Mouse (Mus musculus) mouse trophoblast stem cell (cell line): Measurements from ENCODE around the gene Piezo1.

Experiments used
- in situ Hi-C, 2 experiments: fragments of 300-500 bp; cut with MseI, MboI; formaldehyde crosslinking; loops; 2 replicates in 1 of 2; 3 replicates in 1 of 2; pipeline ENCODE4 v1.15.1; 2025

The Piezo1 gene

DNA sequence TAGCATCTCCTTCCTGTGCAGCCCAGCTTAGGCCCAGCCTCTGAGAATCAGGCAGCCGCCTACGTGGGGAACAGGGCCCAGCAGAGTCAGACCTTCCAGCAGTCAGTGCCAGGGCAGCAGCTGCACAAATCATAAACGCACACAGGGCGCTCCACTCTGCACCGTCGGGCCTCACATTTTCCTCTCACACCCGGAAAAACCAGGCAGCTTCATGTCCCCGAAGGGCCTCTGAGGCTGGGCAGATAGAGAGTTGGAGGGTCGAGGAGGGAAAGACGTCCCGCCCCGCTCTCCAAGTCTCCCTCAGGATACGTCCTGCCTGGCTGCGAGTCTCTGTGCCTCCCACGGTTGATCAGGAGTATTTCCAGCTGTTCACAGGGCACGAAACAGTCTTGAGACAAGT, 39.6 kb downstream of the Piezo1 start:
- in situ Hi-C loops, result loop anchor here in 1 of 2 experiments (5.0 kb wide), 1 partner anchor 36 kb away; no protein-coding TSS in a partner anchor

DNA sequence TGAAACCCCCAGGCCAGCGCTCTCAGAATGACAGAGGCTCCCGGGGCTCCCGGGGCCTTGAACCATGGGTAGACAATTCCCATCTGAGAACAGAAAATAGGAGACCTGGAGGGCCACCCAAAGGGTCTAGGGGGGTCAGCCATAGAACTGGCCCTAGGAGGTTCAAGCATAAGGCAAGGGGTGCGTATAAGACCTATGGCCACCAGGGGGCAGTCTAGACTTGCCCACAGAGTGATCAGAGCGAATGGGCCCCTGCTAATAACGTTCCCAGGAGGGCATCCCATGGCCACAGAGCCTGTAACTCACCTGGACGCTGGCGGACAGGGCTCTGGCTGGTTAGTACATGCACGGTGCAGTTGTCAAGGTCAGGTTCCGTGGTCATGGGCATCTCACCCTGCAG, 50.3 kb downstream of the Piezo1 start:
- in situ Hi-C loops, result loop anchor here in 1 of 2 experiments (5.0 kb wide), 1 partner anchor 56 kb away; no protein-coding TSS in a partner anchor

DNA sequence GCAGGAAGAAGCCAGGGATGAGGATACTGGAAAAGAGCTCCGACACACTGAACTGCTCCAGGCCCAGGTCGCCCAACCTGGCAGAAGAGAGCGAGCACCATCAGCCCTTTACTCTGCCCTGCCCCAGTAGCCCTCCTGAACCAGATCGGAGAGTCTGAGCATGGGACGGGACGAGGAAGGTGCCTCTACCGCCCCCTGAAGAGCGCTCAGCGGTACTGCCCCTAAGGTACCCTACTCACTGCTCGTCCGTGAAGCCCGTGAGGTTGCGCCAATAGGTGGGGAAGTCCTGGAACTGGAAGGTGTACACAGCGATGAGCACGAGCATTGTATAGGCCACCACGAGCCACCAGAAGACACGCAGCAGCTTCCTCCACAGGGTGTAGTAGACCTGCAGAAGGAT, 53.2 kb downstream of the Piezo1 start:
- in situ Hi-C loops, result no loop called here

DNA sequence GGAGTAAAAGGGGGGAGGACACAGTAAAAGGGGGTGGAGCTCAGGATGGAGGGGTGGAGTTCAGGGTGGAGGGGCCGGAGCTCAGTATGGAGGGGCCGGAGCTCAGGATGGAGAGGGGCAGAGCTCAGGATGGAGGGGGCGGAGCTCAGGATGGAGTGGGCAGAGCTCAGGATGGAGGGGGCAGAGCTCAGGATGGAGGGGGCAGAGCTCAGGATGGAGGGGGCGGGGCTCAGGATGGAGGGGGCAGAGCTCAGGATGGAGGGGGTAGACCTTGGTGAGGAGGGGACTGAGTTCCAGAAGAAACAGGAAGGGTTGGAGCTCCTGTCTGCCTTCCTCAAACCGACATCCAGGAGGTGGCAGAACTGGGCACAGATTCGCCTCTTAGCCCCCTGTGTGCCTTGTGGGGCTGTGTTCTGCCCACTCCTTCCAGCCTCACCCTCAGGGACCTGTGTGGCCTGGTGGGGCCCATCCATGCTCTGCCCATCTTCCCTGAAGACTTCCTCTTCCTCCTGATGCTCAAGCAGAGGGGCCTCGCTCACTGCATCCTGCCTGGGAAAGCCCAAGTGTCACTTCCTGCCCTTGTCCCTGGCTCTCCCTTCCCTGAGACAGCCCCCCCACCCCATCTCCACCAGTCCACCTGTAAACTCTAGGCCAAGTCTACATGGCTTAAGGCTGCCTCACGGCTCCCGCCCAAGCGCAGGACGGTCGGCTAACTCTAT, 54.0 kb downstream of the Piezo1 start:
- in situ Hi-C loops, result no loop called here

DNA sequence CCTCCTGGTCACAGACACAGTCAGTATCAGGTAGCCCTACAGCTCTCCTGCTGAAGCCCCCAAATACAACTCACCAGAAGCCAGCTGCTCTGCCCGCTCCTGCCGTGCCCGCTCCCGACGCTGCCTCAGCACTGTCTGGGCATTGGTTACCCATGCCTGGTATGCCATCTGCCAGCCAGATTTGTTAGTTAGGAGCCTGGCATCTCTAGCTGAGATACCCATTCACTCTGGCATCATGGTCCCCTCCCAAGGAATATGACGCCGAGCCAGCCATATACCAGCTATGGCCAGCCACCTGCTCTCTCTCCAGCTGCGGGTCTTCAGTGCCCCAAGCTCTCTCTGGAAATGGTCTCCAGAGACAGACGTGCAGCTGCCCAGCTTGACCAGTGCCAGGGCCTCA, 62.7 kb downstream of the Piezo1 start:
- in situ Hi-C loops, result no loop called here

DNA sequence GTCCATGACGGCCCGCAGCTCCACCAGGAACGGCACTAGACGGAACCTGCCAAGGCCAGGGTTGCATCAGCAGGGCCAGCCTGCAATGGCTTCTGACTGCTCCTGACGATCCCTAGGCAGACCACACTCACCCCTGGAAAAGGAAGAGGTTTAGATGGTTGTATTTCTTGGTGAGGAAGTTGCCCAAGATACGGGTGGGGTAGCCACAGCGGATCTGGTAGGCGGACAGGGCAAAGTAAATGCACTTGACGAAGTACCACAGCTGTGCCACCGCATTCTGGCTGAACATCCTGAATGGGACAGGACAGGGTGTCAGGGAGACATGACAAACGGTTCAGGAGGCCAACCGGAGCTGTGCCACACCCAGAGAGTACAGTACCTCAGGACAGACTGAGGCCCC, 66.3 kb downstream of the Piezo1 start:
- in situ Hi-C loops, result no loop called here

DNA sequence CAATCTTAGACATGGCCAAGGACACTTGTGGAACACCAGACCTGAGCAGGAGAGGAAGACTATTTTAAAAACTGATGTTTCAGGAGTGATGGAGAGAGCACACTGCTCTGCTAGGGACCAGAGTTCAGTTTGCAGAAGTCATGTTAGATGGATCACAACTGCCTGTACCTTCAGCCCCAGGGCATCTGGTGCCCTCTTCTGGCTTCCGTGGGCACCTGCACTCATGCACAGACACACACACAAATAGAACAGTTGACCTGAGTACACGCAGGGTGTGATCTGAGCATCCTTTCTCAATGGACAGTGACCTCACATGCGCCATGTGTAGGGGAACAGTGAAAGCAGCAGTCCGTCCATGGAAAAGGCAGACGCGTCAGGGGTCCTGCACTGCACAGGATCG, 67.3 kb downstream of the Piezo1 start:
- in situ Hi-C loops, result no loop called here

DNA sequence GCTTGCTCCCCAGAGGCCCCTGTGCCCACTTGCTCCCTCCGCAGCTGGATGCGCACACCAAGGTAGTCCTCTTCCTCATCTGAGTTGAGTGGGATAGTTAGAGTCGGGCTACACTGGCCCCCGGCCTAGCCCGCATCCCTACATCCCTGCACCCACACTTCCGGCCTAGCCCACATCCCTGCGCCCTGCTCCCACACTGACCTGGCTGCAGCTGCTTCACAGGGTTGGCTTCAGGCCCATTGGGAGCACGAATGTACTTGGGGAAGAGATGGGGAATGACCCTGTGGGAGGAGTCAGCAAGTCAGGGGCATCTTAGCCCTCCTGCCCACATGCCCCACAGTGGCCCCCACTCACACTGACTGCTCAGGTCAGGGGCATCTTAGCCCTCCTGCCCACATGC, 68.7 kb downstream of the Piezo1 start:
- in situ Hi-C loops, result no loop called here

DNA sequence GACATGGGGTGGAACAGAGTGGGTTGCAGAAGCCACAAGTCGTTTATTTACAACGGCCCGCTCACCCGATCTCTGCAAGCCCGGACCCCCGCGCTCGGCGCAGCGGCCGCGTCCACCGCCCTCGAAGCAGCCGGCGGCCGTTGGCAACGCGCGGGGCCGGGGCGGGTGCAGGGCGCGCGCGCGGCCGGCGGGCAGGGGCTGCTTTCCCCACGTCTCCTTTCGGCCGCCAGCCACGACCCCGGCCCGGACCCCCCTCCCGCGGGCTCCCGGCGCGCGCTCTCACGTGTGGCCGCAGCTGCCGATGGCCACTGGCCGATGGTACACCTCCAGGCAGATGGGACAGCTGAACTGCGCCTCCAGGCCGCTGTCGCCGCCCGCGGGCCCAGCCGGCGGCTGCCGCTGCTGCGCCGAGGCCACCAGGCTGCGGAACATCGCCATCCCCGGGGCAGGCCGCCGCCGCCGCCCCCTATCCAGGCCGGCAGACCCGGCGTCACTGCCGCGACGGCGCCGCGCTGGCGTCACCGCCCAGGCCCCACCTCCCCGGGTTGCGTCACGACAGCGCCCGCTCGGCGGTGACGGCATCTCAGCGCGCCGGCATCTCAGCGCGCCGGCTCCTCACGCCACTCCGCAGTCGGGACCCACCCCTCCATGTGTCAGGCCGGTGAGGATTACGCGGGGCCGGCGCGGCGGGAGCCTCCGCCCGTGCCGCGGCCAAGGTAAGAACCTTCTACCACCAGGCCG, 75.4 kb downstream of the Piezo1 start, which contains the start of the genes Rnf166 and Ctu2:
TSS of gene Rnf166 (minus strand) at position 485 of the 741 bp plus-strand sequence.
TSS of gene Ctu2 (plus strand) at position 564 of the 741 bp plus-strand sequence.
- in situ Hi-C loops, result no loop called here

DNA sequence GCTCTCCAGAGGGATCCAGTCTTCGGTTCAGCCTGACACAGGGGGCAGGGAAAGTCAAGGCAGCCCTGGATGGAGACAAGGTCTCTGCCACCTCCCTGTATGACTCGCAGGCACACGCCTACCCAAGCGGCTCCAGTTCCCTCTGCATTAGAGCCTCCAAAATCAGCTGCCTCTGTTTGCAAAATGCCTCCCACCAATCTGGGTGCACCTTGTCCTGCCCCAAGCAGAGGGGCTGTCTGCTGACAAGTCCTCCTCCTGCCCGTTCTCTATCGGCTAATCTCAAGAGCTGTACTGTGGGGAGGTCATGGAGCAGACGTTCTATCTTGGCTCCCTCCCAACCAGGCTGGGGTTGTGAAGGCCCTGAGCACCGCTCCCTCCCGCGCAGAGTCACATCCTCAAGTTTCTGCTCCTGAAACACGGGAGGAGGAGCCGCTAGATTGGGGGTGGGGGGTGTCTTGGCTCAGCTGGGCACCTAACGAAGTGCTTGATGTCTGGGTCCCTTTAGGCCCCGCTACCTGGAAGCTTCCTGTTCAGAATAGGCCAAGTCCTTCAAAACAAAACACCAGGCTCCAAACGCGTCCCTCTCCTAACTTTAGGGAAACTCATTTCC, 76.1 kb downstream of the Piezo1 start:
- in situ Hi-C loops, result no loop called here

DNA sequence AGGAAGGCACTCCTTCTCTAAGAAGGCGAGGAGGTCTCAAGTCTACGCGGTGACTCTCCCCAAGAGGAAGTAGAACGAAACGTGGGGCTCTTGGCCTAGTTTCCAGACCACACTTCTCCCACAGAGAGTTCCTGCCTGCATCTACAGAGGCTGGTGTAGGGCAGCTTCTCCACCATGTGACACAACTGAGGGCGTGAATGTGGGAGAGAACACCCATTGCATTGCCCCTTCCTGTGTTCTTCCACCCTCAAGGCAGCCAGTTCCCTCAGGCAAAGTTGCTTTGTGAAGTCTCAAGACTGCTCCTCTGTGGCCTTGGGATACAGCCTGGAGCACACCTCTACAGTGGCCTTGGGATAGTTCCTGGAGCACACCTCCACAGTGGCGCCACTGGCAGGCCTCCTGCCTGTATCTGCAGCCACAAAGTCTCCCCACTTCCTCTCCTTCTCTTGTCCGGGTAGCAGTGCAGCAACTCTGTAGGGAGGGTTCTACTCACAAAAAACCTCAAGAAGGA, 77.2 kb downstream of the Piezo1 start:
- in situ Hi-C loops, result no loop called here

DNA sequence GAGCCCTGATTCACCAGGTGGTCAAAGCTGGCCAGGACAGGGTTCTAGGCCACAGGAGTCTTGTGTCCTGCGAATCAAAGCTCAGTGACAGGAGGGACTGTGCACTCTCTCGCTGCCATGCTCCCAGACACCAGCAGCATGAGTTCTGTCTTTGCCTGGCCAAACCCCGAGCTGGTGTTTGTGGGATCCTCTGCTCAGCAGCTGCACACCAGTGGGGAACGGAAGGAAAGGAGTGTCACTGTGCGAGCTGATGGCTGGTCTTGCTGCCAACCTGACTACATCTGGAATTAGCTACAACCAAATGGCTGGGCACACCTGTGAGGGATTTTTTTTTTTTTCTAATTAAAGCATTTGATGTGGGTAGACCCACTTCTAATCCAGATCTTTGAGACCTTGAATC, 80.4 kb downstream of the Piezo1 start:
- in situ Hi-C loops, result no loop called here

DNA sequence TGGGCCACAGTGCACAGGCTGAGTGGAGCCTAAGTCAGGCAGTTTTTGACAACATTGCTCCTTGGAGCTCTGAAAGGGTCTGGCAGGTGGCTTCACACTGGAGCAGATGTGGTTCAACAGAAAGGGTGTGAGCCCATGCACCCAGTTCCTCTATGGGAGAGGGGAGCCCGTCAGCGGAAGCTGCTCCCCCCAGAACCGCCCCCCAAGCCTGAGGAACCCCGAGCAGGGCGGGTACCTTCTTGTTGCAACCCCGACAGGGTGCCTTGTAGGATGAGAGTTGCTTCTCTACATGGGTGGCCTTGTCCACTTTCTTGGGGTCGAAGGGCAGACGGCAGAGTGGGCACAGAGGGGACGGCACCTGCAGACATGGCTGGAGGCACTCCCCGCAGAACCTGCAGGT, 81.2 kb downstream of the Piezo1 start:
- in situ Hi-C loops, result no loop called here

DNA sequence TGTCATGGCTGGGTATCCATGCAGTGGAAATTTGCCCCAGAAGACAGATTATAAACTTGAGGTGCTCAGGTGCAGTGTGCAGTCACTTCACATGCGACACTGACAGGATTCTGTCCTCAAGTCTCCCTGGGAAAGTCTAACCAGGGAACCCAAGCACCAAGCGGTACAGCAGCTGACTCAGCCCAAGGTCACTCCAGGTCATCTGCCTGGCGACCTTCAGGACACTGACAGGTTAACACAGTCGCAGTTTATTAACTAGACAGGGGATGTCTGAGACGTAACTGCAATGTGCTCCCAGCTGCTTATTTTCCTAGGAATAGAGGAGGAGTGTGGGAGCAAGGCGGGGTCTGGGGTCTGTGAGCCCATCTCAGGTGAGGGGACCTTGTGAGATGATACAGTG, 81.7 kb downstream of the Piezo1 start:
- in situ Hi-C loops, result no loop called here

DNA sequence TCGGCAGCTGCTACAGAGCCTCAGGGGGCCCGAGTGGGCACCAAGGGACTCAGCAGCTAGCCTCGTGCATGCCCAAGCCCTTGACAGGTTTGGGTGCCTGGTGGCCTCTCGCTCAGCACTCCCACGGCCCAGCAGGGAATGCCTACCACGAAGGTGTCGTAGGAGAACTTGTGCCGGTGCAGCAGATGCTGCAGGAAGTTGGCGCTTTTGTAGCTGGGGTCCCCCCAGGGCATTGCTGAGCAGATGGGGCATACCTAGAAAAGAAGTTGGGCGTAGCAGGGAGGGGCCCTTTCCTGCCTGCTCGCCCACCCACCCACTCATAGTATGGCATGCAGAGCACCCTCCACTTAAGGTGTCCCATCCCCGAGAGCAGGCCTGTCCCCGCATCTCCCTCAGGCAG, 83.3 kb downstream of the Piezo1 start:
- in situ Hi-C loops, result no loop called here

DNA sequence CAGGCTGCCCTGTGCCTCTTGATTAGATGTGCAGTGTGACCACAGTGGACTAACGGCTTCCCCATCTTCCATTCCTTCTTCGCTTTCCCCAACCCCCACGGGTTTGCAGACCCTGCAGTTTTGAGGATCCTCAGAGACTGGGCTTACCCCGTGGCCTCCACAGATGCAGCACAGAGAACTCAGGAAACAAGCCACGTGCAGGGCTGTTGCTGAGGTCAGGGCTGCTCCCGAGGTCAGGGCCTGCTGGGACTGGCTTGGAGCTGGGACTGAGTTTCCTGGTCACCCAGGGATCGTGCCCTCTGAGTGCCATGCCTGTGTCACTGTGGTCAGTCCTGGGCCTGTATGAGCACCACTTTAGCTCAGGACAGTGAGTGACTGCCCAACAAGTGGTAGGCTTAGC, 86.1 kb downstream of the Piezo1 start:
- in situ Hi-C loops, result no loop called here

DNA sequence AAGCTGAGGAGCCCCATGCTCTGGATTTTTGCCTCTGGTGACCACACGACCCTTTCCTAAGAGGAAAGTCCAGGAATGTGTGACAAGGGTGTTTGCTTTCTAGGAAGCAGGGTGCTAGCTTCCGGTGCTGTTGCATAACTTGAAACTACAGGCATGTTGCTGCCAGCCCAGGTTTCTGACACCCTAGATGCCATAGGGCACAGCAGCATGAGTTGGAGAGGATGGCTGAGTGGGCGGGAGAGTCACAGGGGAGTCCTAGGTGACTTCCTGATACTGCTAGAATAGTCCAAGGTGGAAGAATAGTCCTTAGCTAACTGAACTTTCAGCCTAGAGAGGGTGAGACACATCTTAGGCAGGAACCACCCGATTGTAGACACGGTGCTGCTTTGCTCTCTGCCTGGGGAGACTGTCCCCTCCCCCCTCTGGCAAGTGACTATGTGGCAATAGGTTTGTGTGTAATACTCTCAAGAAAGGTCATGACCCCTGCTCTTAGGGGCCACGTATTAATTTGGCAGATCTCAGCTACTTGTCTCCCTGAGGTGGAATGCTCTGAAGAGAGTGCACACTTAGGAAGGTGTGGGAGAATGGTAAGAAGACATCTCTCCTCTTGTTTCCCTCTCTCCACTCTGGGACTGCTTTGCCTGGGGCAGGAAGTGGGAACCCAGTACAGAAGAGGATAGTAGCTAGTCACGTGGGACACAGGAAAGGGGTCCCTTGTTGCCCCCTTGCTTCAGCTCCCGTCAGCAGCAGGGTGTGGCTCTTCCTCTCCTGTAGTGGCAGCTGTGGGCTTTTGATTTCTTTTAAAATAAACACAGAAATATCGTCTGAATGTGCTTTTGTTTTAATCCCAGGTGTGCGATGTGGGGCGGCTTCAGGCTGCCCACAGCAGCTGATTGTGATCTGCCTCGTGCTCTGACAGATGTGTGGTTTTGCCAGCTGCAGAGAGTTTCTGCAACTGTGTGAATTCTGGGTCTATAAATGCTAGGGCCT, 87.2 kb downstream of the Piezo1 start:
- in situ Hi-C loops, result no loop called here

DNA sequence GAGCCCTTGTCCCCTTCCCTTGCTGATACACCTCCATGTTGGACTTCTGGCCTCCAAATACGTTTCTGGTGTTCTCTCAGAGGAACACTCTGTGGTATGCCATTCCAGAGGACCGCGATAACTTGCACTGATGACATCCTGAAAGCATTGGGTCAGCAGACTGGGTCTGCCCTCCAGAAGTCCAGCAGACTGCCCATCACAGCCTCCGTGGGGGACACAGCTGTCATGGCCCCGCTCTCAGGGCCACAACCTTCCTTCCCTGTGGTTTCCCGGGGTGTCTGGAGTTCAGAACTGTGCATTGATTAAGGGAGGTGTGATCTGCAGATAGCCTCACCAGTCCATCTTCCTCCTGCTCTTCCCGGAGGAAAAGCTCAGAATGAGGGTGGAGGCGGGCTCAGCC, 88.6 kb downstream of the Piezo1 start:
- in situ Hi-C loops, result no loop called here

DNA sequence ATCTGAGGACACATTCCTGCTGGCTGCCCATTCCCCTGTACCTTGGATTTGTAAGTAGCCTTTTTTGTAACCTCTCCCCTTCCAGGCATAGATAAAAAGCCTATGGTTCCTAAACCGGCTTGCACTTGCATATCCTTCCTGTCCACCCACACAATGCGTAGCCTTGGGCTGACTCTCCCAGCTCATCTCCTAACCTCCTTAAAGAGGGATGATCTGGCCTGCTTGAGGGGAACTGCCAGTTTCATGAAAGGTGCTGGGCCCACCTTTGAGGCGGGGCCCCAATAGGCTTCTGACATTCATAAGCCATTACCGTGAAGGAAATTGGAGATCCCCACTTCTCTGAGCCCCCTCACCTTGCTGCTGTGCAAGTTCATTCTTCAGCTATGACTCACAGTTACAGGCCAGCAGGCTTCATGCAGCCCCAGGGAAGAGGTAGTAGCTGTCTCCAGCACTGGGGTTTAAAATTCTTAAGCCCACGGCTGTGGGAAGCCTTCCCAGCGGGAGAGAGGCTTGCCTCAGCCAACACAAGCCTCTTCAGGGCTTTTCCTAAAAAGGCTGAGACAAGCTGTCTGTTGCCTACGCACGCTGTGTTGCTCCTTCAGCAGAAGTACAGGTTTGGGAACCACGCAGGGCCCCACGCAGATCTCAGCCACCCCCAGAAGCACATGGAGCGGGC, 89.5 kb downstream of the Piezo1 start:
- in situ Hi-C loops, result no loop called here
